Mouse (Mus musculus) cortical plate, adult 2 months (tissue): ENCODE results near the gene Lkaaear1.

Source experiments
- CTCF ChIP-seq: fragments of 200-500 bp; IDR thresholded peaks from 2 replicates; pipeline ENCODE4 v1.5.1; 2011; ENCODE audit warnings: mild to moderate bottlenecking, control low read depth, low read length; ENCODE audit not compliant: insufficient read depth; ENCODE audit errors: extremely low read depth
- POLR2A ChIP-seq: fragments of 200-500 bp; IDR thresholded peaks from 2 replicates; pipeline ENCODE4 v1.6.1; 2011; ENCODE audit warnings: mild to moderate bottlenecking, low read length, control low read depth; ENCODE audit not compliant: insufficient read depth; ENCODE audit errors: extremely low read depth

DNA sequence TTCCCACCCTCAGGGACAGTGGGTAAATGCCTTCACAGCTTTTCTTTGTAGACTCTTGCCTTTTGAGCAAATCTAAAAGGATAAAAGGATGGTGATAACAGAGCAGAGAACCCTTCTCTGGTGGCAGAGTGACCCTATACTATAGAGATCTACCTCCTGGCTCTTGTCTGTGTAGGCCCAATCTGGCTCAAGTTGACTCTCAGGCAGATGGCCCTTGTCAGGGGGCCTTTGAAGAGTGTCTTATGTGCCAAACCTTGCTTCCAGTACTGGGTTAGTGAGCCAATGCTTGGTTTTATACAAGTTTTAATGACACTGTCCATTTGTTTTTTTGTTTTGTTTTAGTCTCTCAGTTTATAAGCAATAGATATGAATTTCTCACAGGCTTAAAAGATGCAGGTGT lies 23.0 kb upstream of the Lkaaear1 start:
- no peak for TF ChIP-seq POLR2A
- no peak for TF ChIP-seq CTCF
